Mouse (Mus musculus) hindbrain, embryonic 16.5 days (tissue): ENCODE data around the gene Klk1. TPM values are rescaled to one million over a fixed set of nuclear protein-coding genes. Genes with fewer than 3 reads are reported as not detected.

Experiments
- ATAC-seq: fragments of 200-750 bp; cut with Nextera tagmentation; 2 replicates; pipeline ENCODE4 v1.8.0; 2017; ENCODE audit warnings: moderate TSS enrichment, moderate library complexity
- H3K27ac ChIP-seq: fragments of 300-500 bp; sonication (generic); 2 replicates; pipeline ENCODE4 v1.5.1; 2014; ENCODE audit warnings: low read depth, mild to moderate bottlenecking, control low read depth, low read length, moderate library complexity
- H3K27me3 ChIP-seq: fragments of 300-500 bp; sonication (generic); replicated peaks from 2 replicates; pipeline ENCODE4 v1.6.1; 2014; ENCODE audit warnings: low read length; ENCODE audit not compliant: control insufficient read depth, insufficient read depth
- H3K36me3 ChIP-seq: fragments of 300-500 bp; sonication (generic); 2 replicates; pipeline ENCODE4 v1.6.1; 2014; ENCODE audit warnings: mild to moderate bottlenecking, low read length, moderate library complexity, mixed read lengths; ENCODE audit not compliant: control insufficient read depth, insufficient read depth
- H3K4me1 ChIP-seq: fragments of 300-500 bp; sonication (generic); 2 replicates; pipeline ENCODE4 v1.6.1; 2014; ENCODE audit warnings: low read depth, low read length; ENCODE audit not compliant: control insufficient read depth, insufficient read depth
- H3K4me2 ChIP-seq: fragments of 300-500 bp; sonication (generic); 2 replicates; pipeline ENCODE4 v1.6.1; 2014; ENCODE audit warnings: mild to moderate bottlenecking, low read length, control low read depth, moderate library complexity
- H3K4me3 ChIP-seq: fragments of 300-500 bp; sonication (generic); 2 replicates; pipeline ENCODE4 v1.5.1; 2014; ENCODE audit warnings: mild to moderate bottlenecking, low read length, control low read depth, moderate library complexity
- H3K9ac ChIP-seq: fragments of 300-500 bp; sonication (generic); 2 replicates; pipeline ENCODE4 v1.6.1; 2014; ENCODE audit warnings: low read depth, mild to moderate bottlenecking, control low read depth, low read length, moderate library complexity
- H3K9me3 ChIP-seq: fragments of 300-500 bp; sonication (generic); 2 replicates; pipeline ENCODE4 v1.6.1; 2014; ENCODE audit warnings: mild to moderate bottlenecking, low read length, moderate library complexity; ENCODE audit not compliant: control insufficient read depth
- WGBS: fragments of 180-500 bp; shearing (Covaris S2); extraction: QIAGEN DNeasy Blood & Tissue Kit; methylation state at CpG from one replicate; pipeline ENCODE4 v1.1.7; 2014; 5-methylcytosine and 5-hydroxymethylcytosine counted together
- polyA plus RNA-seq: library from polyadenylated mRNA; unstranded; fragments of >200 nt; fragmentation: Nextera tagmentation; extraction: Ambion mirVana; gene quantifications from 2 replicates; pipeline ENCODE4 v1.2.1, GENCODE M21; 2015

The Klk1 gene
- polyA plus RNA-seq, 1 experiment from 2014 or later = not detected

- Histone ChIP-seq H3K4me3 (no peak overlapping the region), H3K9me3 (no peaks in the 10 kb centered on the region), H3K4me1 (peaks cover 3% of the 10 kb centered on the region), H3K27ac (no peak overlapping the region), H3K9ac (no peak overlapping the region), H3K4me2 (no peak overlapping the region), H3K27me3 (peaks cover 2% of the 10 kb centered on the region; the same call in 1 of the 2 replicates), H3K36me3 (no peaks in the 10 kb centered on the region)
- ATAC-seq = no peak
- WGBS = 84% methylated on average over 11 of the region's 11 CpGs
These were observed 43.0 kb downstream of the Klk1 start for GRCm38 (mm10) chr7:44268117-44268516.

GRCm38 (mm10) chr7:44269397-44269796, 44.2 kb downstream of the Klk1 start:
- H3K9ac ChIP-seq = no peak overlapping the region
- no peak overlapping the region for H3K4me3 ChIP-seq
- ATAC-seq = no peak
- WGBS = 86% methylated on average over 2 of the region's 2 CpGs
- H3K36me3 ChIP-seq = no peaks in the 10 kb centered on the region
- no peaks in the 10 kb centered on the region for H3K9me3 ChIP-seq
- H3K4me2 ChIP-seq = no peak overlapping the region
- no peaks in the 10 kb centered on the region for H3K4me1 ChIP-seq
- H3K27me3 ChIP-seq = peaks cover 5% of the 10 kb centered on the region; the same call in 1 of the 2 replicates
- H3K27ac ChIP-seq = no peak overlapping the region

GRCm38 (mm10) chr7:44271309-44271708, 46.1 kb downstream of the Klk1 start:
- no peak overlapping the region for H3K27ac ChIP-seq
- H3K27me3 ChIP-seq = peaks cover 5% of the 10 kb centered on the region; the same call in 1 of the 2 replicates
- no peak overlapping the region for H3K4me3 ChIP-seq
- H3K9ac ChIP-seq = no peak overlapping the region
- no peaks in the 10 kb centered on the region for H3K36me3 ChIP-seq
- no peaks in the 10 kb centered on the region for H3K4me1 ChIP-seq
- 0 out of 2 replicates have a peak, but pooled peaks have one; percentile 41 for ATAC-seq
- WGBS = 68% methylated on average over 2 of the region's 2 CpGs
- no peak overlapping the region for H3K4me2 ChIP-seq
- H3K9me3 ChIP-seq = no peaks in the 10 kb centered on the region

DNA sequence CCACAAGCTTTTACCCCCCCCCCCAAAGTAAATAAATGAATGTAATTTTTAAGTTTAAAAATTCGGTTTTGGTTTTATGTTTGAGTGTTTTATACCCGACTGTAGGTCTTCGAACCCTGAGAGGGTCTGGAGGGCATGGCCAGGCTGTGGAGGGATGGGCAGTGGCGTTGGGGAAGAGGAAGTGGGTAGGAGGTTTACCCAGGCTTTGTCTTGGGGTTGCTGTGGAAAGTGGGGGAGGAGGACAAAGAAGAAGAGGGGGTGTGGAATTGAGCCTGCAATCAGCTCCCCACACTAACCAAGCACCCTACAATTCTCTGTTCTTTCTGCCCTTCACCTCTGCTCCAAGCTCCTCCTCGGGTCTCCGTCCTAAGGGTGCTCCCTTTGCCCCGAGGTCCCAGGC, 47.4 kb downstream of the Klk1 start:
- no peak for ATAC-seq
- Histone ChIP-seq H3K27me3 (peaks cover 5% of the 10 kb centered on the region; the same call in 1 of the 2 replicates), H3K4me1 (no peaks in the 10 kb centered on the region), H3K4me2 (no peak overlapping the region), H3K9ac (no peak overlapping the region), H3K27ac (no peak overlapping the region), H3K36me3 (no peaks in the 10 kb centered on the region), H3K4me3 (no peak overlapping the region), H3K9me3 (no peaks in the 10 kb centered on the region)
- WGBS = 89% methylated on average over 7 of the region's 7 CpGs

DNA sequence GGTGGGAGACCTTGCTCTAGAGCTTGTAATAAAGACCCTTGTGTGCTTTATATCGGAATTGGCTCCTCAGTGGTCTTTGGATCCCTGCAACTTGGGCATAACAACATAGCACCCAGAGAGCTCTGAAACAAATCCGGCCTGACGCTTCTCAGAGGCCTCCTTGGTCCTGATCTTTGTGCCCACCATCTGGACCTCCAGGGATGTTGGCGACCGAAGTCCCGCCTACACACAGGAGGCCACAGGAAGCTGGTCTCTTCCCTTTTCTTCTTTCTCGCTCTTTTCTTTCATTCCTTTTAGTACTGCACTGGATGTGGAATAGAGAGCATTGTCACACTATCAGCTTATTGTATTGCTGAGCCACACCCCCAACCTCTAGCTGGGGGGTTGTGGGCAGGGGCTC, 48.3 kb downstream of the Klk1 start:
- H3K27me3 ChIP-seq = peaks cover 3% of the 10 kb centered on the region; the same call in 1 of the 2 replicates
- no peak overlapping the region for H3K27ac ChIP-seq
- H3K4me2 ChIP-seq = no peak overlapping the region
- H3K4me1 ChIP-seq = no peaks in the 10 kb centered on the region
- H3K9me3 ChIP-seq = no peaks in the 10 kb centered on the region
- H3K36me3 ChIP-seq = no peaks in the 10 kb centered on the region
- H3K4me3 ChIP-seq = no peak overlapping the region
- WGBS = 57% methylated on average over 7 of the region's 7 CpGs
- ATAC-seq = no peak
- H3K9ac ChIP-seq = no peak overlapping the region

DNA sequence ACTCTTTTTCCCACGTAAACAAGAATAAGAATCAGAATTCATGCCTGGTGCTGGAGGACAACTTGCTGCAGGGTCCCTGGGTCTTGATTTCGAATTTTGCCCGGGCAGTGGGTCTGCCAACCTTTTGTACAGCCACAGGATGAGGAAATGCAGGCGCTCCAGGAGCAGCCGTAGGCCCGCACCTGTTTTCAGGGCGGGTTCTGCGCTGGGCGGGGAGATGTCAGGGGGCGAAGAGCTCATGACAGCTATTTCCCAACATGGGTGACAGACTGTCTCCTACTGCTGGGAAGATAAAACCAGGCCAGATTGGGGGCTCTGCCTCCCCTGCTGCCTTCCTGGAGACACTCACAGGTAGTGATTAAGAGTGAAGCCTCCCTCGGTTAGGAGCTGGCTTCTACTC, 48.9 kb downstream of the Klk1 start:
- WGBS = 41% methylated on average over 11 of the region's 11 CpGs
- ATAC-seq = no peak
- Histone ChIP-seq H3K4me2 (no peak overlapping the region), H3K36me3 (no peaks in the 10 kb centered on the region), H3K27me3 (peaks cover 3% of the 10 kb centered on the region; the same call in 1 of the 2 replicates), H3K9me3 (no peaks in the 10 kb centered on the region), H3K9ac (no peak overlapping the region), H3K27ac (no peak overlapping the region), H3K4me1 (no peaks in the 10 kb centered on the region), H3K4me3 (no peak overlapping the region)

DNA sequence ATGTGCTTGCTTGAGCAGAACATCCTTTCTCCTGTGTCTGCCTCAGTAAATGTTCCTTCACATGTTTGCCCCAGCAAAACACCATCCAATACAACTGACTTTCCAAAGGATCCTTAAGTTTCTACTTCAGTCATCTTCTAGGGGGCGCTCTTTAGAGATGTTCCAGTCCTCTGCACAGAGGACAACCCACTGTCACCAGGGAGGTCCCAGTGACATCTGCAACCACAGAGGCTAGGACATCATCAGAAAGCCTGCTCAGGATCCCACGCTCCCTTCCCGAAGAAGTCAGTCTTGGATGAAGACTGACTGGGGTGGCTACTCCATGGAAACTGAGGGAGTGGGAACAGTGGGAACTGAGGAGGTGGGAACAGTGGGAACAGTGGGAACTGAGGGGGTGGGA, 50.4 kb downstream of the Klk1 start:
- 76% methylated on average over 3 of the region's 3 CpGs for whole genome bisulfite sequencing
- no peak overlapping the region for H3K4me2 ChIP-seq
- H3K27me3 ChIP-seq = peaks cover 3% of the 10 kb centered on the region; the same call in 1 of the 2 replicates
- no peaks in the 10 kb centered on the region for H3K36me3 ChIP-seq
- ATAC-seq = no peak
- H3K4me3 ChIP-seq = no peak overlapping the region
- H3K27ac ChIP-seq = no peak overlapping the region
- no peaks in the 10 kb centered on the region for H3K4me1 ChIP-seq
- no peak overlapping the region for H3K9ac ChIP-seq
- H3K9me3 ChIP-seq = no peaks in the 10 kb centered on the region

- WGBS = 71% methylated on average over 9 of the region's 10 CpGs
- H3K27ac ChIP-seq = no peak overlapping the region
- H3K4me2 ChIP-seq = no peak overlapping the region
- H3K4me1 ChIP-seq = no peaks in the 10 kb centered on the region
- H3K4me3 ChIP-seq = no peak overlapping the region
- no peaks in the 10 kb centered on the region for H3K9me3 ChIP-seq
- no peaks in the 10 kb centered on the region for H3K36me3 ChIP-seq
- peaks cover 3% of the 10 kb centered on the region; the same call in 1 of the 2 replicates for H3K27me3 ChIP-seq
- no peak for ATAC-seq
- H3K9ac ChIP-seq = no peak overlapping the region
These were observed 51.5 kb downstream of the Klk1 start for GRCm38 (mm10) chr7:44276461-44277249.

- H3K4me2 ChIP-seq = no peak overlapping the region
- no peak overlapping the region for H3K9ac ChIP-seq
- ATAC-seq = no peak
- H3K4me1 ChIP-seq = no peaks in the 10 kb centered on the region
- H3K27ac ChIP-seq = no peak overlapping the region
- WGBS = 33% methylated on average over 2 of the region's 2 CpGs
- H3K36me3 ChIP-seq = no peaks in the 10 kb centered on the region
- no peak overlapping the region for H3K4me3 ChIP-seq
- H3K27me3 ChIP-seq = peaks cover 3% of the 10 kb centered on the region; the same call in 1 of the 2 replicates
- no peaks in the 10 kb centered on the region for H3K9me3 ChIP-seq
These were observed 52.1 kb downstream of the Klk1 start for GRCm38 (mm10) chr7:44277250-44277622.
